Mouse (Mus musculus) frontal cortex, postnatal 36 days (tissue): ENCODE measurements around the gene Kctd7.

Source experiments
- DNase-seq, 2 experiments: peaks; one replicate each; pipeline ENCODE4 v3.0.0; 2022; ENCODE audit warnings: low spot score in 2 of 2

Kctd7 gene

DNA sequence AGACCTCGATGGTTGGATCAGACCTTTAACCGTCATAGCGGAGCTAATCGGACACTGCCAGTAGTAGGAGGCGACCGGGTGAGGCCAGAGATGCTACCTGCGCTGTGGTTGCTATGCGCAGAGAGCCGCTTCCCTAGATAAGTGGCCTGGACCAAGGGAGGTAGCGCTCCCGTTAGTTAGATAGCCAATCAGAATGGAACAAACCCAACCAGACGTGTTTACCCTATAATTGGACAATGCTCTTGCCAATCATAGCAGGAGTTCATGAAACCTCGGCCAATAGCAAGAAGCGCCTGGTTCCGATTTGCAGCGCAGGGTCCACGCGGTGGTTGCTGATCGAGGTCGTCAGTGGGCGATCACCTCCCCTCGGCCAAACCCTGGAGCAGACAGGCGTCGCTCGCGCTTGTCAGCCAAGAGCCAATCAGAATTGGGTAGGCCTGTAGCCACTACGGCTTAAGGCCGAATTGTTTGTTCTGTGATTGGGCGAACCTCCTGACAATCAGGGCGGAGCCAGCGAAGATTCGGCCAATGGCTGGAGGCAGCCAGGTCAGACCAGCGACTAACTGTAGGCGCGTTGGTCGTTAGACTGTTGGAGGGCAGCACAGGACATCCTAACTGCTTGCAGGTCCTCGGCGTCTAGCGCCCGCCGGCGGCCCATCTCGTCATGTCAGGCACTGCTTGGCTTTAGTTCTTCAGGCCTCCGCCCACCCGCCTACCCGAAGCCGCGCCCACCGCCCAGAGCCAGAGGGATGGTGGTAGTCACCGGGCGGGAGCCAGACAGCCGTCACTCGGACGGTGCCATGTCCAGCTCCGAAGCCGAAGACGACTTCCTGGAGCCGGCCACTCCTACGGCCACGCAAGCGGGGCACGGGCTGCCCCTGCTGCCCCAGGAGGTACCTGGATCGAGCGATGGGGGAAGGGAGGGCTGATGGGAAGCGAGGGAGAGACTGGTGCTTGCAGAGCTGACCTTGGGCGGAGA is at the start of gene Kctd7:
TSS of gene Kctd7 (plus strand) at position 528 of the 979 bp plus-strand sequence.
- peak; percentile 97 for DNase-seq

- DNase-seq, result no peak
Observed at GRCm38 (mm10) chr5:130096754-130097153, 47.9 kb upstream of the Kctd7 start.

DNA sequence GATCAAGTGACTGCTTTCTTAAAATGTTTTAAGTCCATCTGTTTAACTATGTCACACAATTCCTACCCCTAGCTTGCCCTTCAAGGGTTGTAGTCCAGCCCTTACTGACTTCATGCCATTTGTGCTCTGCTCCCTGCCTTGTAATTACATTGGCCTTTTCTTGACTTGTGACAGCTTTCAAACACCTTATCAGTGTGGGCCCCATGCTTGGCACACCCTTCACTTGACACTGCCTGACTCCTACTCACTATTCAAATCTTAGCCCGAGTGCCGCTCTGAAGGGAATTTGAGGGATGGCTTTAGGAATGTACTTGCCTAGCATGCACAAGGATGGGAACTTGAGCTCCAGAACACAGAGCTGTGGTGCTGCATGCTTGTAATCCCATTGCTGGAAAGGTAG is 46.8 kb upstream of the Kctd7 start:
- DNase-seq, result no peak

DNA sequence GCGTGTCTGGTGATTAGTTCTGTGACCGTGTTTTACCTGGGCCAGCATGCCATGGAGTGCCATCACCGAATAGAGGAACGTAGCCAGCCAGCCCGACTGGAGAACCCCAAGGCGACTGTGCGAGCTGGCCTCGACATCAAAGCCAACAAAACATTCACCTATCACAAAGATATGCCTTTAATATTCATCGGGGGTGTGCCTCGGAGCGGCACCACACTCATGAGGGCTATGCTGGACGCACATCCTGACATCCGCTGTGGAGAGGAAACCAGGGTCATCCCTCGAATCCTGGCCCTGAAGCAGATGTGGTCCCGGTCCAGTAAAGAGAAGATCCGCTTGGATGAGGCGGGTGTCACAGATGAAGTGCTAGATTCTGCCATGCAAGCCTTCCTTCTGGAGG is 42.9 kb upstream of the Kctd7 start:
- no peak for DNase-seq

DNA sequence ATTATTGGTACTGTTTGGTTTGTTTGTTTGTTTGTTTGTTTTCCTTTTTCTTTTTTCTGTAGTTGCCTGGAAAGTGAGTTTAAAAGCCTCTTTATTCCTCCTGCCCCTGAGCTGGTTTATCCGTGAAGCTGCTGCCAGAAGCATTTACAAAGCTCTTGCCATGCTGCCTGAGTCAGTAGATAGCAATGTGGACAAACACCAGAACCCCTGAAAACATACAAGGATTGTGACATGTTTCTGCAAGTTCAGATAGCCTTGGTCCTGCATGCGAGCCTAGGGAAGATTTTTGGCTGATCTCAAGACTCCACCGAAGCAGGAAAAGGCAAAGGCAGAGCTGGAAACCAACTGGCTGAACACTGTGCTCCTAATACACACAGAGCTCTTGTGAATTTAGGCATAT is 35.3 kb upstream of the Kctd7 start:
- DNase-seq, result no peak

- no peak for DNase-seq
Observed at GRCm38 (mm10) chr5:130110632-130111464, 33.8 kb upstream of the Kctd7 start.

GRCm38 (mm10) chr5:130112653-130113052 is 32.0 kb upstream of the Kctd7 start:
- DNase-seq, result no peak

GRCm38 (mm10) chr5:130116116-130116515 is 28.5 kb upstream of the Kctd7 start:
- DNase-seq, result no peak

- peak in 1 of 2 experiments; percentile 33 for DNase-seq
Observed at GRCm38 (mm10) chr5:130116857-130117256, 27.8 kb upstream of the Kctd7 start.

GRCm38 (mm10) chr5:130117932-130118331 is 26.7 kb upstream of the Kctd7 start:
- DNase-seq, result no peak

DNA sequence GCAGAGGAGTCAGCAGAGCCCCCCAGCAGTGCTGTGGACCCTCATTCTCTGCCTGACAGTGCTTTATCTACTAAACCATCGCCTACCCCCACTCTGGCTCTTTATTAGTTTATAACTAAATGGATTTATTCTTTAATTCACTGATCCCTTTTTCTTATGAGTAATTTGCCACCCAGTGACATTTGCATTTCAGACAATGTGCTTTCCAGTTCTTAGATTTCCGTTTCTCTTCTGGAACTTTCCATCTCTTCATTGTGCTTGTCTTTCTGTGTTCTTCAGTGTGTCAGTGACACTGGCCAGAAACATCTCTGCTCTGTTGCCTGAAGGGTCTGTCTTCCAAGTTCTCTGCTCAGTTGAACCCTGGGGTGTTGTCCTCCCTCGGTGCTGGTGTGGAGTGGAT is 25.4 kb upstream of the Kctd7 start:
- DNase-seq, result no peak

DNA sequence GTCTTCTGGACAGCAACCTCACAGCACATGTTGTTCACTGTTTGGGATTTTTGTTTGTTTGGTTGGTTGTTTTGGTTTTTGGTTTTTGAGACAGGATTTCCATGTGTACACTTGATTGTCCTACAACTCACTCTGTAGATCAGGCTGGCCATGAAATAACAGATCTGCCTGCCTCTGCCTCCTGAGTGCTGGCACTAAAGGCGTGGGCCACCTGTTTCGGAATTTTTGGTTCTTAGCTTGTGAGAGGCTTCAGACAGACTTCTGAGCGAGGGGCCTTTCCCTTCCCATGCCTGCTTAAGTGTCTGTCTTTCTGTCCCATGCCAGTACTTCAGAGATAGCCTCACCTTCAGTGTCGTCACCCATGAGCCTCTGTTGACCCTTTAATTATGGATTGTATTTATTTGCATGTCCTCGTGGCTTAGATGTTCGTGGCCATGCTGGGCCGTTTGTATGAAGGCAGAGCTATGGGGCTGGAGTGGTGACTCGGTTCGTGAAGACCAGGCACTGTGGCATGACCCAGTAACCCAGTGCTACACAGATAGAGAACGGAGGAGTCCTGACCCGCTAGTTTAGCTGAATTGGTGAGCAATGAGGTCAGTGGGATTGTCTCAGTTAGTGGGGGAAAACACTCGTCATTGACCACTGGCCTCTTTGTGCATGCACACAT is 24.5 kb upstream of the Kctd7 start:
- no peak for DNase-seq

- DNase-seq, result no peak
Observed at GRCm38 (mm10) chr5:130120904-130121303, 23.8 kb upstream of the Kctd7 start.

- no peak for DNase-seq
Observed at GRCm38 (mm10) chr5:130122355-130122754, 22.3 kb upstream of the Kctd7 start.

DNA sequence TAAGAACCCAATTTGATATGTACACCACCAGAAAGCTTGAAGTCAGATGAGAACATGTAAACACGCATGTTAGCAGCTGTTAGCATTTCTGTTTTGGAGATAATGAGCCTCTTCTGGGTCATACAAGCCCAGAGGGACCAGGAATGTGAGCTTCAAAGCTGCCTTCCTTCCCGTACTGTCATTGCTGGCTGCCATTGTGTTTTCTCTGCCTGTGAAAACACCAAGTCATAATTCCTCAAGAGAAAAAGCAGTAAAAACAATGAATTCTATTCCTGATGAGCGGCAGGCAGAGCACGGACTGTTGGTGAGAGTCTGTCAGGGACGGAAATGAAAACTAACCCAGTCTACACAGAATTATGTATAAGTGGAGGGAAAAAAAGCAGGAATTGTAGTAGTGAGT is 20.4 kb upstream of the Kctd7 start:
- no peak for DNase-seq

- DNase-seq, result no peak
Observed at GRCm38 (mm10) chr5:130128686-130129523, 15.8 kb upstream of the Kctd7 start.

- DNase-seq, result no peak
Observed at GRCm38 (mm10) chr5:130129524-130129793, 15.2 kb upstream of the Kctd7 start.

- no peak for DNase-seq
Observed at GRCm38 (mm10) chr5:130136597-130136996, 8.1 kb upstream of the Kctd7 start.

DNA sequence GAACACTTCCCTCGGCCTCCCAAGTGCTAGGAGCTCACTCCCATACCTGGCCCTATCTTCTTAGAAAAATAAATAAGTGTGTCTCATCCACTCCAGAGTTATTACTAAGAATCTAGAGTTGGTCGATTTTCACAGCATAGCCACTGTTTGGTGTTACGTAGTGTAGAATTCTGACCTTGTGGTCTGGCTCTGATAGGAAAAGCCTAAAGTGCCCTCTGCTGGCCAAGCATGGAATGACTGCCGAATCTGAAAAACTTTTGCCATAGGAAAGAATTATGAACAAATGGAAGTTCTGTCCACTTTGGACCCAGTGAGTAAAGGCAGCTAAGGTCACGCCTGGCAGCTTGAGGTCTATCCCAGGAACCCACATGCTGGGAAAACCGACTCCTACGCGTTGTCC is 5.3 kb upstream of the Kctd7 start:
- DNase-seq, result peak; percentile 77 to 86

GRCm38 (mm10) chr5:130141138-130141537 is 3.5 kb upstream of the Kctd7 start:
- DNase-seq, result no peak

GRCm38 (mm10) chr5:130142041-130142440 is 2.6 kb upstream of the Kctd7 start:
- DNase-seq, result no peak
